Mouse (Mus musculus) telencephalon, adult 2 months (tissue): Measurements from ENCODE around the gene Smok3c.
"Not testable (repeated sequence)": the region's sequence is repeated elsewhere in the genome, so short reads cannot be mapped to it uniquely, and the experiment has no call there.

Experiments
- DNase-seq: peaks from one replicate; pipeline ENCODE4 v3.0.0-alpha.2; 2011; ENCODE audit warnings: low read depth, low spot score

Gene Smok3c

DNA sequence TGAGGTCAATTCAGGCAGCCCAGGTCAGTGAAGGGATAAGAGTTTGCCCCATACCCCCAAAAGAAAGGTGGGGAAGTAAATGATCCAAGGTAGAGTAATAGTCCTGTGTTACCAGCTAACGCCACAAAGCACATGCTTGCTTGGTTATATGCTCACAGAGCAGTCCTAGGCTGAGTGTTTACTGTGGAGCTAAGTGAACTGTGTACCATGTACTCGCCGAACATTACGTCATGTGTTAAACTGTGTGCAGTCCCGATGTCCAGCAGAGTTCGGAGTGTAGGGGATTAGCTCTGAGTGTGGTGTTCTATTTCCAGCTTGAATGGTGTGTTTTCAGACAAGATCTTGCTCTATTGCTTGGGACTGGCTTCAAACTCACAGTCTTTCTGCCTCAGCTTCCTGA is 41.5 kb downstream of the Smok3c start:
- no peak for DNase-seq

DNA sequence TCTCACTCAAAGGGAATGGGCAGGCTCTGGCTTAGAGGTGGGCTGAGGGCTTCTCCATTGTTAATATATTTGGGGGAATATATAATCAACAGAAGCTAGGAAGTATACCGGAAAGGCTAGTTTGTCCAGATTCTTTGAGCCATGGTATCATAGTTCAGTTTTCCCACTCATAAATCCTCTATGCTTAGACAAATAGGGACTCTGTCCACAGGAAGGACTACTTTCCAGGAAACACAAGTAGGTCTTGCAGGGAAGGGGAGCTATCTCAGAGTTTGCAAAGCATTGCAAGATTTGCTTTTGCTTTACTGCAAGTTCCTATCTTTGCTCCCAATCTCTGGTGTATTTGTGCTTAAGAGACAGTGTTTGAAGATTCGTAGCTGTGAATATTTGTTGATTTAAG is 52.0 kb downstream of the Smok3c start:
- DNase-seq: no peak

DNA sequence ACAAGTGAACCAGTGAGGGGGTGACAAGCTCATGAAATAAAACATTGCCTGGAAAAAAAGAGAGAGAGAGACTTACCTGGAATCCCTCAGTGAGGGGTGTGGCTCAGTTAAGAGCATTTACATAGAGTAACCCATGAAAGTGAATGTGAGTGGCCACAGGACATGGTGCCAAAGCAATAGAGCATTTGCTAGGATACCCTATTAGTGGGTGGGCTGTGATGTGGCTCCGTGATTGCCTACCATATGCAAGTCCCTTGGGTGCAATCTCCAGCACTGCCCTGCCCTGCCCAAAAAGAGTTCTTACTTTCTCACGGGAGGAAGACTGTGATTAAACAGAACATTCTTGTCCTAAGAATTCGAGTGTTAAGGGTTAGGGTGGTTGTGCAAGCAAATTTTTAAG is 54.1 kb downstream of the Smok3c start:
- DNase-seq: no peak

DNA sequence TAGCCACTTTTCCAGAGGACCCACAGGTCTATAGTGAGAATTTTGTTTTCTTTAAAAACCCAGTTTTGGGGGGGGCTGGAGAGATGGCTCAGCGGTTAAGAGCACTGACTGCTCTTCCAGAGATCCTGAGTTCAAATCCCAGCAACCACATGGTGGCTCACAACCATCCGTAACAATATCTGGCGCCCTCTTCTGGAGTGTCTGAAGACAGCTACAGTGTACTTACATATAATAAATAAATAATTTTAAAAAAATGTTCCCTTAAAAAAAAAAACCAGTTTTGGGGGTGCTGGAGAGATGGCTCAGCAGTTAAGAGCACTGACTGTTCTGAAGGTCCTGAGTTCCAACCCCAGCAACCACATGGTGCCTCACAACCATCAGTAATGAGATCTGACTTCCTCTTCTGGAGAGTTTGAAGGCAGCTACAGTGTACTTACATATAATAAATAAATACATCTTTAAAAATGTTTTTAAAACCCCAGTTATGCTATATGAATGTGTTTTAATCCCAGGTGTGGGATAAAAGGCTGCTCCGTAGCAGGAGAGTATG is 56.9 kb downstream of the Smok3c start:
- DNase-seq: not testable (repeated sequence)
